Mouse (Mus musculus) stomach, postnatal 0 days (tissue): ENCODE data around the gene Pxdc1.

Source experiments
- CTCF ChIP-seq: IDR thresholded peaks from 2 replicates; pipeline ENCODE4 v1.5.1; 2016; ENCODE audit warnings: antibody characterized with exemption, low read depth, mild to moderate bottlenecking, moderate library complexity
- EP300 ChIP-seq: optimal IDR thresholded peaks from 2 replicates; pipeline ENCODE3; 2016; ENCODE audit warnings: antibody characterized with exemption

DNA sequence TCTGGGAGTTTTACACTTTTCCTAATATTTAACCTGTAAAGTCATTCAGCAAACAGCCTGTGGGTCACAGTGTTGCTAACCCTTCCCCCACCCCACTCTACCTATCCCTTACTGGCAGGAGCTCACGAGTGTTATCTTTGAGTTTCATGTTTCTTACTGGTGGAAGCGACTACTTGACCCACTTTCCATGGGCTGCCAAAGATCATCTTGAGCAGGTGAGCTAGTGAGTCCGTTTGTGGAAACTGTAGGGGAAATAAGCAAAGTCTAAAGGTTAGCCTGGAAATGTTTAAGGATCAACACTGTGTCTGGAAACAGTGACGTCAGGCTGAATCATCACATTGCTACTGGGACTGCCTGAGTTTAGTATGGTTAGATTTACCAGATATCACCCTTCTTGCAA is 6.2 kb upstream of the Pxdc1 start:
- TF ChIP-seq CTCF = no peak
- TF ChIP-seq EP300 = no peak
